Mouse (Mus musculus): ENCODE data around the gene Myo10. TPM values are rescaled to one million over a fixed set of nuclear protein-coding genes. Genes with fewer than 3 reads are reported as not detected.

Gene Myo10
- total RNA-seq (2021), result 10 to 100 TPM; 39.3 to 39.6 TPM

DNA sequence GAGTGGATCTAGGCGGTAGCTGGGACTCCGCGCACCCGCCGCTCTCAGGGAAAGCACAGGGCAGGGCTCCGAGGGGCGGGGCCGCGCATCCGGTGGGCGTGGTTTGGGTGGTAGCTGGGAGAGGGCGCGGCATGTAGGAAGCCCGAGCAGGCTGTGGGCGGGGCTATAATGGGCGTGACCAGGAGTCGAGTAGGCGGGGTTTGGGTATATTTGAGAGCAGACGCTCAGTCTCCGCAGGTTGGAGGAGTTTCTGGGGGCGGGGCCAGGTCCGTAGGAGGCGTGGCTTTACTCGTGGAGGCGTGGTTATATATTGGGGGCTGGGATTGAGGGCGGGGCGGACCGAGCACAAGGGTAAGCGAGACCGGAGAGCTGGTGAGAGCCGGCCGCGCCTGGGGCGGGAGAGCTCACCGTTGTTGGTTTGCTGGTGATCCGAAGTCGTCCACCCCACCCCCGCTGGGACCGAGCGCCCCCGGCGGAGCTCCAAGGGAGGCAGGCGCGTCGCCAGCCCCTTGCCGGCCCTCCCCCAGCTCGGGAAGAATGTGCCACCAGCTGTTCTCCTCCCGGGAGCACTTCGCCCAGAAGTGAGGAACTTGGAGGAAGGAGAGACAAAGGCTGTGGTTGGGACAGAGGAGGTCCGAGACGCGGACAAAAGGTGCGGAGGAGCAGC lies at the start of gene Myo10:
Myo10 (plus strand) TSS at position 326 of the 667 bp plus-strand sequence.
- intact Hi-C loops (cut with DNase I), result no loop called here
- peak; percentile 84 to 94 for DNase-seq (ENCODE audit: low spot score in 2 of 2)

- intact Hi-C loops (cut with DNase I), result no loop called here
- no peak for DNase-seq (ENCODE audit: low spot score in 2 of 2)
Observed at GRCm38 (mm10) chr15:25573113-25573512, 49.2 kb upstream of the Myo10 start.

GRCm38 (mm10) chr15:25573876-25574601 lies 48.3 kb upstream of the Myo10 start:
- intact Hi-C loops (cut with DNase I), result no loop called here
- no peak for DNase-seq (ENCODE audit: low spot score in 2 of 2)

DNA sequence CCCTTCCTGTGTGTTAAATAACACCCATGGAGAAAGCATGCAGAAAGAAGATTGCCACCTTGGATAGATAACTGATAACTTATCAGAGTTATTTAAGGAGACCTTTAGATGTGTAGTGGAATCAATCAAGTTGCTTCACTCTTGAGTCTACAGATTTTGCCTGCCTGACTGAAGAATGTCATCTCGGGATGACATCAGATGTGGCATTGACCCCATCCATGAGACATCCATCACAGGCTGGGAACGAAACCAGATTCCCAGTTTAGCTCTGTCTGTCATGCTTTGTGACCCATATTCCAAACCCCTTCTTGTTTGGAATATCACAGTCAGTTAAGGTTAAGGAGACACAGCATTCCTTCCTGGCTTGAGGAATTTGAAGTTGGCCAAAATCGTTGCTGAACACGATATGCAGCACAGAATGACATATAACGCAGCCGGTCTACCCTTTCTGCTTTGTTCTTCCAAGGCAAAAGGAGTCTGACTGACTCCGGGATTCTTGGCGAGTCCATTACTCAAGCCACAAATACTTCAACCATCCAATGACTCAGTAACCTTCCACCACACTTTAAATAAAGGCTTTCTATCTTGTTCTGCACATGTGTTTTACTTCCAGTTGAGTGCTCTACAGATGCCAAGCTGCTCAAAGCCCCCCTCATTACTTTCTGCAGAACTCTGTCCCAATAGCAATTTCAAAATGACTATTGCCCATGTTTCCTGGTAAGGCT lies 44.8 kb upstream of the Myo10 start:
- no peak for DNase-seq (ENCODE audit: low spot score in 2 of 2)
- intact Hi-C loops (cut with DNase I), result no loop called here

GRCm38 (mm10) chr15:25578369-25578768 lies 44.0 kb upstream of the Myo10 start:
- intact Hi-C loops (cut with DNase I), result no loop called here
- no peak for DNase-seq (ENCODE audit: low spot score in 2 of 2)

- DNase-seq (ENCODE audit: low spot score in 2 of 2), result no peak
- intact Hi-C loops (cut with DNase I), result no loop called here
Observed at GRCm38 (mm10) chr15:25580731-25581130, 41.6 kb upstream of the Myo10 start.

DNA sequence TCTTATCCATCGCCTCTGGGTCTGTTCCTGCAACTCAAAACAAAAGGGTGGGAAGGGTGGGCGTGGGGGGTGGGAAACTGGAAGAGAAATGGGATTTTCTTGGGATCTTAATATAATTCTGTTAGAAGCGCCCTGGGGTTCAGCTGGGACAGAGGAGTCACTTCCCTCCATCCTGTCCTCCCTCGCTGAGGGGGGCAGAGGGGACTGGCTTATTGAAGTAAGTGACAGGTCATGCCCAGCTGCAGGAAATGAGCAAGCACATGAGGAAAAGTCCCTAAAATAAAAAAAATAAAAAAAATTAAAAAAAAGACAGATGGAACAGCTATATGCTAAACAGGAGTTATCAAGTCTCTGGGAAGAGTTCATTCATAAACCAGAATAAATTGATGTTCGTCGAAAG lies 40.3 kb upstream of the Myo10 start:
- intact Hi-C loops (cut with DNase I), result no loop called here

DNA sequence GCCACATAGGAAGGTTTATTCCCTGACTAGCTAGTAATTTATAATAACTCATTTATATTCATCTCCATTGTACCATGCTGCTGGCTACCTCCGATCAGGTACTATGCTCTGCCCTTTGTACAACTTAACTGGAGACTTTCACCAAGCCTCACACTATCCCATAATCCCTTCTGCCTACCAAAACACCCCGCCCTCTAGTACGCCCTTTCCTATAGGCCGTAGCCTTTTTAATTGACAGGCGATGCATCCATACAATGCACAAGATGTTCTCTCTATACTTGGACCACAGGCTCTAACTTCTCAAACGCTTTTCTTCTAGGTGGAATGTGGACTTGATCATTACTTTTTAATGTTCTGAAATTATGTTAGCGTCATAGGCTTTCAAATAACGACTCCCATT lies 39.0 kb upstream of the Myo10 start:
- no peak for DNase-seq (ENCODE audit: low spot score in 2 of 2)
- intact Hi-C loops (cut with DNase I), result no loop called here

More for the DNA sequence above, 40.3 kb upstream of the Myo10 start:
- DNase-seq (ENCODE audit: low spot score in 2 of 2), result no peak

DNA sequence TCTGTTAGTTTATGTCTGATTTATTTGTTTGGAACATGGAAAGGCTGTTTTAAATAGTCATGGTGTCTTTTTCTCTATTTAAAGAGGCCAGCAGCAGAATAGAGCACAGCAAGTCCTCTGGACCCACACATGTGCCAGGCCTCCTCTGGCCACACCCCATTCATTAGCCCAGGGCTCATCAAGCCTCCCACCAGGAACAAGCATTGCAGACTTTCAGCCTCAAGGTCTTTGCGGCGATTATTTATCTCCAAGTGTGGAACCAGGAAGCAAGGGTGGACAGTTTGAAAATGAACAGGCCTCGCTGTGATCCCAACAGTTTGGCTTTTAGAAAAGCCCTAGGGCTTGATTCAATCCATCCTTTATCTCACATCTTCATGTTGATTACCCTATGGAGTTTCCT lies 35.5 kb upstream of the Myo10 start:
- no peak for DNase-seq (ENCODE audit: low spot score in 2 of 2)
- intact Hi-C loops (cut with DNase I), result no loop called here

DNA sequence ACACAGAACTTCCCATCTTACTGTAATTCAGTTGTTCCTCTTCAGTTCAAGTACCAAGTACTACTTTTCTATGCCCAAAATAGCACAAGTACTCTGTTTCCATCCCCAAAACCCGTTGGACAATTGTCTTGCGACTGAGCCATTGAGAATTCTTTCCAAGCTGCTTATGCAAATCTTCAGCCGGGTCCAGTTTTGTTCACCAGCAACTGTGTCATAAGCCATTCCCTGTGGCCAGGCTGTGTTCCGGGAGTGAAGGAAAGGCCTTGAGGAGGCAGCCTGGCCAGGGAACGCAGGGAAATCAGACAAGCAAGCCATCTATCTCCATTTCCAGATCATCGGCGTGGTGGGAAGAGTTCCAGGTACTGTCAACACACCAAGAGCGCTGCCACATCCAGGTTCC lies 34.4 kb upstream of the Myo10 start:
- intact Hi-C loops (cut with DNase I), result no loop called here
- DNase-seq (ENCODE audit: low spot score in 2 of 2), result no peak

GRCm38 (mm10) chr15:25589318-25589902 lies 32.9 kb upstream of the Myo10 start:
- DNase-seq (ENCODE audit: low spot score in 2 of 2), result no peak
- intact Hi-C loops (cut with DNase I), result no loop called here

GRCm38 (mm10) chr15:25589916-25590315 lies 32.4 kb upstream of the Myo10 start:
- intact Hi-C loops (cut with DNase I), result no loop called here
- DNase-seq (ENCODE audit: low spot score in 2 of 2), result no peak

DNA sequence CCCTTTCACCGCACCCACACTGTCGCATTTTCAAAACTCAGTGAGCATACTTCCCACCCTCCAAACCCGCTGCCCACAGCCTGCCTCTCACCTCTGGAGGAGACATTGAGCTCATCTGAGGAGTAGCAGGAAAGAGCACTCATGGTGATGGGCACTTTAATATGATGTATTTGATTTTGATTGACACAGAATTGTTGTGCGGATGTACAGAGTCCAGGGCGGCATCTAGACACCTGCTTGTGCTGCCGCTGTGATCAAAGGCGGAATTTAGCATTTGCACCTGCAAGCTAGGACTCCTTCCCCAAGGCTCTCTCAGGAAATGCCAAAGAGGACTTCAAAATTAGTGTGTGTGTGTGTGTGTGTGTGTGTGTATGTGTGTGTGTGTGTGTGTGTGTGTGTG lies 31.4 kb upstream of the Myo10 start:
- DNase-seq (ENCODE audit: low spot score in 2 of 2), result no peak
- intact Hi-C loops (cut with DNase I), result no loop called here

GRCm38 (mm10) chr15:25591964-25592363 lies 30.4 kb upstream of the Myo10 start:
- intact Hi-C loops (cut with DNase I), result no loop called here
- no peak for DNase-seq (ENCODE audit: low spot score in 2 of 2)

GRCm38 (mm10) chr15:25593469-25594150 lies 28.7 kb upstream of the Myo10 start:
- no peak for DNase-seq (ENCODE audit: low spot score in 2 of 2)
- intact Hi-C loops (cut with DNase I), result no loop called here

- DNase-seq (ENCODE audit: low spot score in 2 of 2), result no peak
- intact Hi-C loops (cut with DNase I), result no loop called here
Observed at GRCm38 (mm10) chr15:25598313-25598712, 24.0 kb upstream of the Myo10 start.

DNA sequence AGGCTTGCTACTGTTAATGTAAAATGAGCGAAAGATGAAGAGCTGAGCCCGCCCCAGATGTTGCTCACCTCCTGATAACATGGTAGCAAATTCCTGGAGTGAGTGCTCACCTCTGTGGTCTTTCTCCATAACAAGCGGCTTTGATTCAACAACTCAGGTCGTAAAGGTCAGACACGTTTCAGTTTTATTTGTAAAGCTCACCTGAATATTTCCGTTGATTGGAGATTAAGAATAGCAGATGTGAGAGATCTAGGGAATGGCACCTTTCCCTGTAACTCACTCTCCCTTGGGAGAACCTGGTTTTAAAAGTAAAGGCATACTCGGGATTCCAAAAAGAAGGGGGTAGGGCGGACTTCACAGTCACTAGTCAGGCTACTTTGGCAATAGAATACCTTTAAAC lies 20.0 kb upstream of the Myo10 start:
- no peak for DNase-seq (ENCODE audit: low spot score in 2 of 2)
- intact Hi-C loops (cut with DNase I), result no loop called here

GRCm38 (mm10) chr15:25603286-25603685 lies 19.0 kb upstream of the Myo10 start:
- intact Hi-C loops (cut with DNase I), result no loop called here

GRCm38 (mm10) chr15:25604231-25604630 lies 18.1 kb upstream of the Myo10 start:
- intact Hi-C loops (cut with DNase I), result no loop called here
- no peak for DNase-seq (ENCODE audit: low spot score in 2 of 2)

More at GRCm38 (mm10) chr15:25603286-25603685, 19.0 kb upstream of the Myo10 start:
- DNase-seq (ENCODE audit: low spot score in 2 of 2), result no peak

DNA sequence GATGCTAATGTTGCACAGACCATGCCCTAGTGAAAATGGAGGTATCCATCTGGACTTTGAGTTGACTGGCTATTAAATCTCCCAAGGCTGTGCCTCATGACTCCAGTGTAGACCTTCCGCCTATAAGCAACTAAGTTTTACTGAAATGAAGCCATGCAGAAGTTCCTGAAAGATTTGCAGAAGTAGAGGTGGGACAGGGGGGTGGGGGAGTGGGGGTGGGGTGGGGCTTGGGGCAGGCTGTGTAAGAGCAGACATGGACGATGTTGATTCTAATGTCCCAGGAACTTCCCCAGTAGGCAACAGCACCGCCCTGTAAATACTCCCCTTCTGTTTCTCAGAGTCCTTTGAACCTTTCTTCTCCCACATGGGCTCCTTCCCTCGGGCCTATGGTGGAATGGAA lies 16.9 kb upstream of the Myo10 start:
- no peak for DNase-seq (ENCODE audit: low spot score in 2 of 2)
- intact Hi-C loops (cut with DNase I), result no loop called here

All from left cerebral cortex, postnatal 25 days (tissue).